In the genomic region with DNA sequence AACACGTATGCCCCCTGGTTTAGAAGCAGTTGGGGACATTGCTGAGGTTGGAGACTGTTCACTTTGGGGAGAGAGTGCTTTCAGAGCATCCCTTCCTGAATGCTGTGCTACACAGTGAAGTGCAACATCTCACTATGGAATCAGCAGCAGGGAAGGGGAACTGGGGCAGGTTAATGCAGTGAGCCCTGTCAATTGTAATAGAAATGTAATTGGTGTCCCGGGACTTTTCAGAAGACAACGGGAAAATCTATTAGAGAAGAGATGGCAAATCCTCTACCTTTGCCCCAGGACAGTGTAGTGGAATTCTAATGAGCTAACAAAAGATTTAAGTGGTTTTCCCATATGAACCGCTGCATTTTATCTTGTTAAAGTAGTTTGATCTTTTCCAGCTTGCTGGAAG, we compare ENCODE assay signal across 17 mouse cellular contexts.
"Had no signal": no experiment of that assay in that cellular context is flagged by ENCODE, and none has a peak within 500 bp of the region (broad histone marks: within the 10 kb centered on the region; RNA-seq: fewer than 3 reads in every experiment).

No protein-coding gene starts in this region.

- H3K4me3 ChIP-seq: kidney, embryonic 15.5 days; left cerebral cortex, adult 2 months; limb, embryonic 12.5 days; limb, embryonic 15.5 days had no signal

- H3K4me2 ChIP-seq: kidney, embryonic 15.5 days; limb, embryonic 12.5 days; limb, embryonic 15.5 days; liver, embryonic 11.5 days; lung, embryonic 14.5 days had no signal

- H3K4me1 ChIP-seq: kidney, embryonic 15.5 days had no signal

- ATAC-seq: liver, postnatal 0 days; lung, postnatal 0 days had no signal

- H3K9ac ChIP-seq: kidney, embryonic 15.5 days; limb, embryonic 12.5 days; limb, embryonic 15.5 days; liver, embryonic 14.5 days; liver, postnatal 0 days; lung, embryonic 14.5 days had no signal

- DNase-seq: kidney, adult 11 months; kidney, adult 8-10 months; kidney, postnatal 10 days; kidney, postnatal 36 days; layer of hippocampus, postnatal 36 days; liver, postnatal 0 days; lung, embryonic 14.5 days; thymus, adult 18-20 months; thymus, postnatal 36 days had no signal

- H3K9me3 ChIP-seq: kidney, embryonic 15.5 days; limb, embryonic 12.5 days; limb, embryonic 15.5 days had no signal

- H3K27ac ChIP-seq: kidney, embryonic 15.5 days; left cerebral cortex, adult 2 months; limb, embryonic 12.5 days; limb, embryonic 15.5 days; liver, embryonic 14.5 days; macrophage had no signal

- H3K36me3 ChIP-seq: limb, embryonic 12.5 days; limb, embryonic 15.5 days had no signal

- H3K27me3 ChIP-seq: kidney, embryonic 15.5 days; limb, embryonic 12.5 days; limb, embryonic 15.5 days had no signal
